Mouse (Mus musculus) olfactory bulb, adult 2 months (tissue): ENCODE measurements around the gene Hvcn1. TPM values are rescaled to one million over a fixed set of nuclear protein-coding genes. Genes with fewer than 3 reads are reported as not detected.

Source experiments
- H3K27ac ChIP-seq: fragments of 200-500 bp; 2 replicates; pipeline ENCODE4 v1.5.1; 2012; ENCODE audit warnings: low read depth, low read length; ENCODE audit not compliant: insufficient read depth
- H3K4me1 ChIP-seq: fragments of 200-500 bp; 2 replicates; pipeline ENCODE4 v1.6.1; 2012; ENCODE audit warnings: low read length; ENCODE audit not compliant: control insufficient read depth, insufficient read depth
- H3K4me3 ChIP-seq: fragments of 200-500 bp; 2 replicates; pipeline ENCODE4 v1.5.1; 2012; ENCODE audit warnings: mild to moderate bottlenecking, low read depth, low read length, moderate library complexity; ENCODE audit not compliant: insufficient read depth
- CTCF ChIP-seq: fragments of 200-500 bp; IDR thresholded peaks from 2 replicates; pipeline ENCODE4 v1.5.1; 2012; ENCODE audit warnings: low read depth, mild to moderate bottlenecking, low read length, moderate library complexity; ENCODE audit not compliant: insufficient read depth
- POLR2A ChIP-seq: fragments of 200-500 bp; IDR thresholded peaks from 2 replicates; pipeline ENCODE4 v1.6.1; 2012; ENCODE audit warnings: mild to moderate bottlenecking, low read depth, low read length, moderate library complexity; ENCODE audit not compliant: insufficient read depth
- WGBS: fragments of 180-500 bp; shearing (Covaris S2); methylation state at CpG from one replicate; pipeline ENCODE4 v1.1.7; 2018; 5-methylcytosine and 5-hydroxymethylcytosine counted together
- polyA plus RNA-seq: library from polyadenylated mRNA; stranded (reverse); fragments of >200 nt; gene quantifications from 2 replicates; pipeline ENCODE4 v1.2.4, GENCODE M21; 2012; ENCODE audit warnings: low replicate concordance; ENCODE audit not compliant: missing spikeins, insufficient read depth, insufficient read length

The Hvcn1 gene
- polyA plus RNA-seq, 1 experiment, result not detected

DNA sequence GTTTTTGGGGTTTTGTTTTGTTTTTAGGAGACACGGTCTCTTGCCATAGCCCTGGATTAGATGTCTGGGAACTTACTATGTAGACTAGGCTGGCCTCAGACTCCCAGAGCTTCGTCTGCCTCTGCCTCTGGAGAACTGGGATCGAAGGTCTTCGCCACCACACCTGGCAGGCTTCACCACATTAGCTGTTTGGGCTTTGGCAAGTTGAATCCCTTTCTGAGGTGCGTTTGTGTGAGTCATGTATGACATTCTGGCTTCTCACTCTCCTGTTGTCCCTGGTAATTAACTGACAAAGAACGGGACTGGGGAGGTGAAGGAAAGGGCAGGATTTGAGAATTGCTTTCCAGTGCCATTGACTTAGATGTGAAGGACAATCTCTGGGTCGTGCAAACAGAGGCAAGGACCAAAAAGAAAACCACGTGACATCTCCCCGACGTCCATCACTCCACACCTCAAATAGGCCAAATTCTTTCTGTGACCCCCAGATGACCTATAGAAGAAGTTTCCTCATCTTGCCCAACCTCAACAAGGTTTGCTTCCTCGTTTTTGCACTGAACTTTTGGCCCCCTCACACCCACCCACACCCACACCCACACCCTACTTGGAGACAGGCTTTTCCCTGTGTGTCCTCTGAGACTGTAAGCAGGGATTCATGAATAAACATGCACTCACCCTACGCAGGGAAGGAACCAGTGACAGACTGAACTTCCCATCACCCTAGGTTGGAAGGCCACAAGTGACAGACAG lies 62.4 kb downstream of the Hvcn1 start:
- Histone ChIP-seq H3K4me1 (peaks cover 3% of the 10 kb centered on the region; the same call in 1 of the 2 replicates), H3K4me3 (no peak overlapping the region), H3K27ac (no peak overlapping the region)
- no peak for TF ChIP-seq CTCF
- no peak for TF ChIP-seq POLR2A
- WGBS, result 79% methylated on average over 12 of the region's 12 CpGs

DNA sequence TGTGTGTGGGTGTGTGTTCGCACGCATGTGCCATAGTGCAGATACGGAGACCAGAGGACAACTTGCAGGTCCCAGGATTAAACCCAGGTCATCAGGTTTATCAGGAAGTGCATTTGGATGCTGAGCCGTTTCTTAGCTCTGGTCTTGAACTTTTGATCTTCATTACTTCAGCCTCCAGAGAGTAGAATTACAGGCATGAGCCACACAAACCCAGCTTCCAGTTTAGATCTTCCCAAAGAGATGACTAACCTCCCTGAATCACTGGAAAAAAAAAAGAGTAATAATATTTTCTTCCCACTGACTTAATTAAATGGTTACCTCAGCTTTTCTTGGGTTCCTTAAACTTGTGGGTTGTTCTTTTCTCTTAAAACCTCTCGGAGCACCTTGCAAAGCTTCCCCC lies 66.2 kb downstream of the Hvcn1 start:
- Histone ChIP-seq H3K4me1 (no peaks in the 10 kb centered on the region; the same call in 1 of the 2 replicates), H3K27ac (no peak overlapping the region), H3K4me3 (no peak overlapping the region)
- 72% methylated on average over 5 of the region's 5 CpGs for WGBS
- TF ChIP-seq POLR2A (no peak), CTCF (no peak)

DNA sequence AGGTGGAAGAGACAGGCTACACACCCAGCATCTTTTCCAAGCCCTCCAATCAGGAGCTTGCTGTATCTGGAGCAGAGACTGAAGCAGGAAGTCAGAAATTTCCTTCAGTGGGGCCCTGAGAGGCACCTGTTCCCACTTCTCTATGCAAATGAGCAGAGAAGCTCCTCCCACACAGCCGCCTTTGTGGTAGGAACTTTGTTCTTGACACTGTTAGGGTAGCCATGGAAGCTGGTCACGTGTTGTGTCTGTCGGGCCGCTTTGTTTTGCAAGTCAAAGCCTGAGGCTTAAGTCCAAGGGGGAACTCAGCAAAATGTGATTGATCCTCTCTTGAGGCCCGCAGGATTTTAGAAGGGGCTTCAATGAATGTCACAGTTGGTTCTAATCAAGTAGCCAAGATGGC lies 68.2 kb downstream of the Hvcn1 start:
- no peak for TF ChIP-seq POLR2A
- TF ChIP-seq CTCF, result no peak
- Histone ChIP-seq H3K27ac (no peak overlapping the region), H3K4me1 (no peaks in the 10 kb centered on the region; the same call in 1 of the 2 replicates), H3K4me3 (no peak overlapping the region)
- WGBS, result 20% methylated on average over 5 of the region's 5 CpGs

DNA sequence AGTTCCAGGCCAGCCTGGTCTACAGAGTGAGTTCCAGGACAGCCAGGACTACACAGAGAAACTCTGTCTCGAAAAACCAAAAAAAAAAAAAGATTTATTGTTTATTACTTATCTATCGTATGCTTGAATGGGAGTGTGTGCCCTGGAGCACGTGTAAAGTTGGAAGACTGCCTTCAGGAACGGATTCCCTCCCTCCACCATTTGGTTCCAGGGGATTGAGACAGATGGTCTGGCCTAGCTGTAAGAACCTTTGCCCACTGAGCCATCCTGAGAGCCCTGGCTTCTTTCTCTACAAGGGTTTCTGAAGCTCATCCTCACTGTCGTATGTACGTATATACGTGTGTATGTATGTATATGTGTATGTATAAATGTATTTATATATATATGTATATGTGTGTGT lies 72.3 kb downstream of the Hvcn1 start:
- no peak for TF ChIP-seq POLR2A
- no peak for TF ChIP-seq CTCF
- WGBS, result 80% methylated on average over 7 of the region's 7 CpGs
- Histone ChIP-seq H3K4me1 (peaks cover 5% of the 10 kb centered on the region; the same call in 1 of the 2 replicates), H3K4me3 (no peak overlapping the region), H3K27ac (no peak overlapping the region)

DNA sequence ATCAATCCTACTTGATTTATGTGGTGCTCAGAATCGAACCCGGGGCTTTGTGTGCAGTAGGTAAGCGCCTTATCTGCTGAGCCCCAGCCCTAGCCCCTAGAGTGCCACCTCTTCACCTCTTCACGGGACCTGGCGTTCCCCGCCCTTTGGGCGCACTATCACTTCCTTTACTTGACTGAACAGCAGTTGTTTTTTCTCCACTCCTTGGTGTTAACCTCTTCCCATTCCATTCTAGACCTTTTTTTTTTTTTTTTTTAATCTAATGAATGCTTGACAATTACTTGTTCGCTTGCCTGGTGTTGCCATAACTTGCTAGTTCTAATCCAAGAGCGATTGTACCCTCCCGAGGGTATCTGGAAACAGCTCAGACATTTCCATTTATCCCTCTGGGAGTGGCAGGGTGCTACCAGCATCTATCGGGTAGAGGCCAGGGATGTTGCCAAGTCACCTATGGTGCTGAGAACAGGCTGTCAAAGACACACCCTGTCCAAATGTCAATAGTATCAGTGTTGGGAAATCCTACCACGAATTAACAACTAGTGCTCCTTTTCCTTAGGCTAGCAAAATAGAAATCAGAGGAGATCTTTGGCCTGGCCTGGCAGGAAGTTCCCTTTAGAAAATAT lies 73.3 kb downstream of the Hvcn1 start:
- H3K4me3 ChIP-seq, result no peak overlapping the region
- H3K27ac ChIP-seq, result no peak overlapping the region
- TF ChIP-seq POLR2A (no peak), CTCF (no peak)
- H3K4me1 ChIP-seq, result peaks cover 5% of the 10 kb centered on the region; the same call in 1 of the 2 replicates
- WGBS, result 87% methylated on average over 12 of the region's 12 CpGs

DNA sequence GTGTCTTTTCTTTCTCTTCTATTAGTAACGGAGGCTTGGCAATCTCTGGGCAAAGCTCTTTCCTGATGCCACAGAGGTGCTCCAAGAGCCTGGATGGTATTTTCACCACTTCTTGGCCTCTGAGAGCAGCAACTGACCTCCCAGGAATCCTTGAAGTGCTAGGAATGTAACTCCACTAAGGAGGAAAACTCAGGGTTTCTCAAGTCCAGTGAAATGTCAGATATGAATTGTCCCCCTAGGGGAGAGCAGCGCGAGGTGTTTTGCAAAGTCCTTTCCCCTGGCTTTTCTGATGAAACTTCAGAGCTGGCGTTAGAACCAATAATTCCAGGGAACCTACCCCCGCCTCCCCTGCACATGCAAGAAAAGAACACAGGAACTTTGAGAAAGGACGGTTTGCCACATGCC lies 73.8 kb downstream of the Hvcn1 start:
- Histone ChIP-seq H3K27ac (no peak overlapping the region), H3K4me1 (peaks cover 5% of the 10 kb centered on the region; the same call in 1 of the 2 replicates), H3K4me3 (no peak overlapping the region)
- no peak for TF ChIP-seq CTCF
- no peak for TF ChIP-seq POLR2A
- 55% methylated on average over 6 of the region's 6 CpGs for WGBS

DNA sequence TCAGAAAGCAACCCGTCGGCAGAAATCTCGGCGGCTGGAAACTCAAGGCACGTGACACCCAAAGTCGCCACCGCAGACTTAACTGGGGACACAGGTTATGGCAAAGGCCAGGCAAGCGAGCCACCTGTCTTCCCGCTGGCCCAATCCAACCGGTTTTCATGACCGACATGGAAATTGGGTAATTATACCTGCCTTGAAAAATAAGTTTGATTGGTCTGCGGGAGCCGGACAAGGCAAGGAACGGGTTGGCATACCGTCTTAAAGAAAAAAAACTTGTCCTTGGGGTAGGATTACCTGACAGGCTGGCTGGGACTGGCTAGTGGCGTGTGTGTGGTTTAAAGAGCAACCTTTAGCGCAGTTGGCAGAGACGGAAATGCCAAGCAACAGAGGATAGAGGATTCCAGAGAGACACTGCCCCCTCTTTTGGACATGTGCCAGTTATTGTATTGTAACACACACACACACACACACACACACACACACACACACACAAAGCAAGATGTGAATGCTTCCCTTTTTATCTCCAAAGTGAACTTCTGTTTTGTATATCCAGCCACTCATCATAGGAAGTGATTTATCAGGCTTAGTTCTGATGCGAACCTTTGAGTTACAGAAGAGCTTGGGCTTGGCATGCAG lies 74.3 kb downstream of the Hvcn1 start:
- Histone ChIP-seq H3K4me3 (no peak overlapping the region), H3K4me1 (peaks cover 5% of the 10 kb centered on the region; the same call in 1 of the 2 replicates), H3K27ac (no peak overlapping the region)
- WGBS, result 43% methylated on average over 19 of the region's 19 CpGs
- no peak for TF ChIP-seq CTCF
- TF ChIP-seq POLR2A, result no peak

DNA sequence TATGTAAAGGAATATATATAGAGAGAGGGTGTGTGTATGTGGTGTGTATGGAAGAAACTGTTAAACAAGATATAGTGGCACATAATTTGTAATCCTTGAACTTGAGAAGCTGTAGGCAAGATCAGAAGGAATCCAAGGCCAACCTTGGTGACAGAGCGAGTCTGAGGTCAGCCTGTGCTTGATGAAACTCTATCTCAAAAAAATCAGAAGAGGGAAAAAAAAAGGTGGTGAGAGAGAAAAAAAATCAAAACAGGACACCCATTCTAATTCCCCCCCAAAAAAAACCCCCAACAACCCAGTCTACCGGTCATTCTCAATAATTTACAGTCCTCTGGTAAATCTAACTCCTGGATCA lies 77.2 kb downstream of the Hvcn1 start:
- 27% methylated on average over 2 of the region's 2 CpGs for WGBS
- H3K27ac ChIP-seq, result no peak overlapping the region
- no peak overlapping the region for H3K4me3 ChIP-seq
- TF ChIP-seq POLR2A (no peak), CTCF (no peak)
- H3K4me1 ChIP-seq, result peaks cover 16% of the 10 kb centered on the region

DNA sequence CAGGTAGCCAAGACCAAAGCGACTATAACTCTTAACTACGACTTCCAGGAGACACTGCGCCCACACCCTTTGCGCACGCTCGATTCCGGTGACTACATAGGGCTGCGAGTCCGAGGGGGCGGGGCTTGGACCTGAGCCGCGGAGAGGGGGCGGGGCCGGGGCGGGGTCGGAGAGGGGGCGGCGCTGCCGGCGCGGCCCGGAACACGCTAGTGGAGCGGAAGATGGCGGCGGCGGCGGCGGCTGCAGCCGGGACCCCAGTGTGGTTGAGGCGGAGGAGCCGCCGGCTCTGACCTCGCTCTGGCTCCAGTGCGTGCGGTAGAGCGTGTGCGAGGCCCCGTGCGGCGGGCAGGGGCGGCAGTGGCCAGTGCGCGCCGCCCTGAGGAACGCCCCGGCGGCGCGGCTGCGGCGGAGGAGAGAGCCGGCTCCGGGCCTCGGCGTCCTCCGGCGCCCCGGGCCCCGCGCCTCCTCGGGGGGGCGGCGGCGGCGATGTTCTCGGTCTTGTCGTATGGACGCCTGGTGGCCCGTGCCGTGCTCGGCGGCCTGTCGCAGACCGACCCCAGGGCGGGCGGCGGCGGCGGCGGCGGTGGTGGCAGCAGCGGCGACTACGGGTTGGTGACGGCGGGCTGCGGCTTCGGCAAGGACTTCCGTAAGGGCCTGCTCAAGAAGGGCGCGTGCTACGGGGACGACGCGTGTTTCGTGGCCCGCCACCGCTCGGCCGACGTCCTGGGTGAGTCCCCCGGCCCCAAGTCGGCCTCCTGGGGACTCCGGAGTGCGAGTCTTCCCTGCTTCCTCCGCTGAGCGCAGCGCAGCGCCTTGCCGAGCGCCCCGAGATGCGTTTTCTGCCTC lies 77.8 kb downstream of the Hvcn1 start, which contains the start of gene Pptc7:
TSS of gene Pptc7 (plus strand) at position 183 of the 846 bp plus-strand sequence.
- Histone ChIP-seq H3K4me1 (peaks cover 16% of the 10 kb centered on the region), H3K27ac (peak within 1 kb of the TSS; percentile 72), H3K4me3 (peak within 1 kb of the TSS; percentile 86)
- WGBS, result under 1% methylated on average over 106 of the region's 114 CpGs
- TF ChIP-seq POLR2A, result 0 out of 2 replicates have a peak, but pooled peaks have one; percentile 44
- no peak for TF ChIP-seq CTCF
